Mouse (Mus musculus) lung, postnatal 0 days (tissue): ENCODE data around the gene Rnf32. TPM values are rescaled to one million over a fixed set of nuclear protein-coding genes. Genes with fewer than 3 reads are reported as not detected.

ENCODE experiments used
- ATAC-seq: fragments of 200-750 bp; cut with Nextera tagmentation; 2 replicates; pipeline ENCODE4 v1.8.0; 2017; ENCODE audit warnings: moderate library complexity
- DNase-seq: peaks from one replicate; pipeline ENCODE4 v3.0.0-alpha.2; 2016; ENCODE audit warnings: low spot score
- H3K27ac ChIP-seq: fragments of 300-500 bp; sonication (generic); 2 replicates; pipeline ENCODE4 v1.5.1; 2014; ENCODE audit warnings: antibody characterized with exemption, mild to moderate bottlenecking, low read length, mixed read lengths
- H3K27me3 ChIP-seq: fragments of 300-500 bp; sonication (generic); replicated peaks from 2 replicates; pipeline ENCODE4 v1.6.1; 2014; ENCODE audit warnings: low read length, mixed read lengths; ENCODE audit not compliant: insufficient read depth
- H3K36me3 ChIP-seq: fragments of 300-500 bp; sonication (generic); 2 replicates; pipeline ENCODE4 v1.6.1; 2014; ENCODE audit warnings: low read length, mixed read lengths; ENCODE audit not compliant: insufficient read depth
- H3K4me1 ChIP-seq: fragments of 300-500 bp; sonication (generic); 2 replicates; pipeline ENCODE4 v1.6.1; 2014; ENCODE audit warnings: antibody characterized with exemption, low read depth, low read length, mixed read lengths; ENCODE audit not compliant: insufficient read depth
- H3K4me2 ChIP-seq: fragments of 300-500 bp; sonication (generic); replicated peaks from 2 replicates; pipeline ENCODE4 v1.6.1; 2014; ENCODE audit warnings: low read depth, mild to moderate bottlenecking, low read length, moderate library complexity, mixed read lengths
- H3K4me3 ChIP-seq: fragments of 300-500 bp; sonication (generic); 2 replicates; pipeline ENCODE4 v1.5.1; 2014; ENCODE audit warnings: low read depth, low read length
- H3K9ac ChIP-seq: fragments of 300-500 bp; sonication (generic); replicated peaks from 2 replicates; pipeline ENCODE4 v1.6.1; 2014; ENCODE audit warnings: low read depth, mild to moderate bottlenecking
- H3K9me3 ChIP-seq: fragments of 300-500 bp; sonication (generic); 2 replicates; pipeline ENCODE4 v1.6.1; 2016; ENCODE audit warnings: low read length, mixed read lengths
- CTCF ChIP-seq: IDR thresholded peaks from 2 replicates; pipeline ENCODE4 v1.5.1; 2016; ENCODE audit warnings: antibody characterized with exemption, mild to moderate bottlenecking
- EP300 ChIP-seq: IDR thresholded peaks from 2 replicates; pipeline ENCODE4 v1.6.1; 2016; ENCODE audit warnings: antibody characterized with exemption, mild to moderate bottlenecking, control low read depth
- whole genome bisulfite sequencing: fragments of 180-500 bp; shearing (Covaris S2); extraction: QIAGEN DNeasy Blood & Tissue Kit; methylation state at CpG from one replicate; pipeline ENCODE4 v1.1.7; 2014; 5-methylcytosine and 5-hydroxymethylcytosine counted together
- polyA plus RNA-seq: library from polyadenylated mRNA; unstranded; fragments of >200 nt; fragmentation: Nextera tagmentation; extraction: Ambion mirVana; gene quantifications from 2 replicates; pipeline ENCODE4 v1.2.1, GENCODE M21; 2015

Rnf32 gene
- polyA plus RNA-seq, 1 experiment from 2014 or later: 2.3 TPM

DNA sequence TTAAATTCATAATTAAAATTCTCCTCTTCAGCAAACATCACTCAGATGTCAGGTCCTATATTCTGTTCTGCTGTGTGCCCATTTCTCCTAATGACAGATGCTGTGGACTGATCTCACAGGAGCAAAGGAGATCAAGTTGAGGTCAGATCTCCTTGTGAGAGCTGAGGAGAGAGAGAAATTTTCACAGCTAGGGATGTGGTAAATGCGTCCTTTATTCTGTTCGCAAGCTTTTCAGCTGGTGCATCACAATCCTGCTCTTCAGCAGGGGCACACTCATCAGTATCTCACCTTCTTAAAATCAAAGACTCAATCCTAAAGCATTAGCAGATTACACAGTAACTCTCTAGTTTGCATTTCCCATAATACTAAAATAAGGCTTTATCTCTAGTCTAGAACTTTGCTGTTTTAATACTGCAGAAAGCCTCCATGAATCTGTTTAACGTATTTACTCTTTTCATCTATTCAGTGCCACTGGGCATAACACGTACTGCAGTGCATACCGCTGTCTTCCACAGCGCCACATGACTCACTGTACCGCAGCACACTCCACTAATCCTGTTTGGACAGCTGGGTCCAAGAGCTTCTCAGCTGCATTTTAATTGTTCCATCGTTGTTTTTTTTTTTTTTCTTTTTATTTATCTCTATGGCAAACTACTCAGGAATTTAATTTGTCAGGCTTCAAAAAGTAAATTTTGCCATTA, 55.2 kb downstream of the Rnf32 start:
- Histone ChIP-seq H3K4me1 (no peaks in the 10 kb centered on the region), H3K36me3 (no peaks in the 10 kb centered on the region), H3K4me3 (no peak overlapping the region), H3K27me3 (no peaks in the 10 kb centered on the region), H3K9me3 (no peaks in the 10 kb centered on the region), H3K4me2 (no peak overlapping the region), H3K27ac (no peak overlapping the region), H3K9ac (no peak overlapping the region)
- DNase-seq (no peak), ATAC-seq (no peak; the same call in 1 of the 2 replicates)
- TF ChIP-seq EP300 (no peak), CTCF (no peak)
- 54% methylated on average over 8 of the region's 8 CpGs for WGBS

DNA sequence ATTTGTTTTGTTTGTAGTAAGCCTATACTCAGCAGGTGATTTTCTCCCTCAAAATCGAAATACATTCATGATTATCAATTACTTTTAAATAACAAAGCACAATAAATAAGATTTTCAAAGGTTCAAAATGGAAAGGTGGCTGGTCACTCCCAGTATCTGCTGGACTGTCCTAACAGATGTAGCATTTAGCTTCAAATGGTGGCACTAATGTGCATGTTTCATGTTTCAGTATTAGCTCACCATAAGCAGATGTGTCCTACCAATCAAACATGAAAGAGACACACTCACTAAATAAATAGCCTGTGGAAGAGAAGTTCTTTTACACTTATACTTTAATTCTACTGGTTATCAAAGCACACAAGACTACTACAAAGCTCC, 55.7 kb downstream of the Rnf32 start:
- Histone ChIP-seq H3K4me2 (no peak overlapping the region), H3K9ac (no peak overlapping the region), H3K36me3 (no peaks in the 10 kb centered on the region), H3K27me3 (no peaks in the 10 kb centered on the region), H3K27ac (no peak overlapping the region), H3K4me1 (no peaks in the 10 kb centered on the region), H3K4me3 (no peak overlapping the region), H3K9me3 (no peaks in the 10 kb centered on the region)
- TF ChIP-seq EP300 (no peak), CTCF (no peak)
- DNase-seq: no peak
- no peak for ATAC-seq
- WGBS: 74% methylated on average over 1 of the region's 1 CpGs

GRCm38 (mm10) chr5:29253876-29254275, 58.1 kb downstream of the Rnf32 start:
- TF ChIP-seq CTCF (no peak), EP300 (no peak)
- ATAC-seq (no peak), DNase-seq (peak; percentile 15)
- no peak overlapping the region for H3K4me3 ChIP-seq
- H3K9ac ChIP-seq: no peak overlapping the region
- H3K4me2 ChIP-seq: no peak overlapping the region
- H3K27ac ChIP-seq: no peak overlapping the region
- WGBS: 52% methylated on average over 2 of the region's 2 CpGs
- no peaks in the 10 kb centered on the region for H3K9me3 ChIP-seq
- H3K4me1 ChIP-seq: no peaks in the 10 kb centered on the region
- no peaks in the 10 kb centered on the region for H3K27me3 ChIP-seq
- H3K36me3 ChIP-seq: no peaks in the 10 kb centered on the region

GRCm38 (mm10) chr5:29270879-29271278, 75.1 kb downstream of the Rnf32 start:
- no peak overlapping the region for H3K4me3 ChIP-seq
- no peaks in the 10 kb centered on the region for H3K4me1 ChIP-seq
- TF ChIP-seq CTCF: peak; percentile 57
- TF ChIP-seq EP300: no peak
- no peak overlapping the region for H3K4me2 ChIP-seq
- H3K36me3 ChIP-seq: no peaks in the 10 kb centered on the region
- DNase-seq (peak; percentile 48), ATAC-seq (peak; percentile 64)
- no peak overlapping the region for H3K9ac ChIP-seq
- H3K27ac ChIP-seq: no peak overlapping the region
- H3K27me3 ChIP-seq: no peaks in the 10 kb centered on the region
- H3K9me3 ChIP-seq: no peaks in the 10 kb centered on the region
- 46% methylated on average over 4 of the region's 4 CpGs for WGBS

DNA sequence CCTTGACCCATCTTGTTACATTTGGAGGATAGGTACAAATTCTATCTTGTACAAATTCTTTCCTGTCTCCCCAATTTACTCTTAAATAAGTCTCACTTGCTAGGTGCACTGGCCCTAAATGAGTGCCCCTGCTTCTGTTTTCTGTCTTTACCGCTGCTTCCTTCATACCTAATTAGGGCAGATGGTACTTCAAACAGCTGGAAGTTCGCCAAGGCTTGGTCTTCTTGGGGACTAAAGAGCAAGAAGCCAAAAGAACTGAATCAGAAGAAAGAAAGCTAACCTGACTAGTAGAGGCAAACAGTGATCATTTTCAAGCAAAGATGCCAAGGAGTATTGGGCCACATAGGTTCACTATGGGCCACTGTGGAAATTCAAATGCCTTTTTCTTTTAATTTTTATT, 77.6 kb downstream of the Rnf32 start:
- no peak for TF ChIP-seq CTCF
- TF ChIP-seq EP300: no peak
- no peaks in the 10 kb centered on the region for H3K36me3 ChIP-seq
- ATAC-seq (no peak), DNase-seq (no peak)
- no peaks in the 10 kb centered on the region for H3K4me1 ChIP-seq
- H3K27me3 ChIP-seq: no peaks in the 10 kb centered on the region
- H3K9me3 ChIP-seq: no peaks in the 10 kb centered on the region
- no peak overlapping the region for H3K4me2 ChIP-seq
- 64% methylated on average over 2 of the region's 2 CpGs for WGBS
- no peak overlapping the region for H3K4me3 ChIP-seq
- H3K9ac ChIP-seq: no peak overlapping the region
- H3K27ac ChIP-seq: no peak overlapping the region

DNA sequence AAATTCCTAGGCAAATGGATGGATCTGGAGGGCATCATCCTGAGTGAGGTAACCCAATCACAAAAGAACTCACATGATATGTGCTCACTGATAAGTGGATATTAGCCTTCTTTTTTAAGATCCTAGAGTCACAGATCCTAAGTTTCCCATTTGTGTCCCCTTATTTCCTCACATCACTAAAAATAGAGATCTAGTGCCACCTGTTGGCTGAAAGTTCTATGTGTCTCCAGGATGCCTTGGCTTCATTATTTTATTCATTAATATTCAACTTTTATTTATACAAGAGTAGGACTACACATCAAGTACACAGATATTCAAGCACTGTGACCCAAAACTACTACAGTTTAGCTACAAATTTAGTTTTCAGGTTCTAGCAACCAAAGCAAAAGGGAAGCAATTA, 79.0 kb downstream of the Rnf32 start:
- H3K4me1 ChIP-seq: no peaks in the 10 kb centered on the region
- H3K9me3 ChIP-seq: no peaks in the 10 kb centered on the region
- H3K4me2 ChIP-seq: no peak overlapping the region
- no peak overlapping the region for H3K9ac ChIP-seq
- no peak overlapping the region for H3K27ac ChIP-seq
- no peaks in the 10 kb centered on the region for H3K27me3 ChIP-seq
- no peaks in the 10 kb centered on the region for H3K36me3 ChIP-seq
- H3K4me3 ChIP-seq: no peak overlapping the region
- TF ChIP-seq CTCF (peak; percentile 52), EP300 (no peak)
- ATAC-seq (no peak), DNase-seq (peak; percentile 56)

Other genes starting within 250 kb of the Rnf32 start
- gene Lmbr1, start 182.4 kb downstream of the Rnf32 start, polyA plus RNA-seq: 14.0 and 16.1 TPM in 2 replicates
- gene Nom1, start 238.7 kb downstream of the Rnf32 start, polyA plus RNA-seq: 16.3 and 17.6 TPM in 2 replicates